Mouse (Mus musculus) left cerebral cortex, postnatal 4 days (tissue): Measurements from ENCODE around the gene Mip. TPM values are rescaled to one million over a fixed set of nuclear protein-coding genes. Genes with fewer than 3 reads are reported as not detected.
A peak's percentile ranks its signal among the peaks of the same experiment; 100 is the strongest.
"Not testable (repeated sequence)": the region's sequence is repeated elsewhere in the genome, so short reads cannot be mapped to it uniquely, and the experiment has no call there.

Experiments used
- DNase-seq: peaks from one replicate; pipeline ENCODE4 v3.0.0-alpha.2; 2022
- intact Hi-C: fragments of 180-260 bp; cut with DNase I; formaldehyde crosslinking; loops from one replicate; pipeline ENCODE4 v1.15.1; 2025
- total RNA-seq, 2 experiments: library from RNA; stranded (reverse); gene quantifications; 2 replicates each; pipeline ENCODE4 v1.2.3; 2021

The Mip gene
- total RNA-seq, result not detected

DNA sequence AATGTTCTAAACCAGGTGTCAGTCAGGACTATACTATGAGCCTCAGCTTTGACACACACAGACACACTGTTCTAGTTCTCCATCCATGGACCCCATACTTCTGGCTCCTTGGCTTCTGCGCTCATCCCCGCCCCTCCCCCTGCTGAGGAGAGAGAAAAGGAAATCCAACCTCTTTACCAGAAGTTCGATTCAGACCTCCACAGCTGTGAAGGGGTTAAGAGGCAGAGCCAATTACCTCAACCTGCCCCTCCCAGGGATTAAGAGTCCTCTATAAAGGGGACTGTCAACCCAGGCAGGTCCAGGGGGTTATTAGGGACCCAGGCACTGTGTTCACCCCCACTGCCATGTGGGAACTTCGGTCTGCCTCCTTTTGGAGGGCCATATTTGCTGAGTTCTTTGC, at the start of gene Mip:
Gene Mip, plus strand, starts transcription at position 301 of the 400 bp plus-strand sequence.
- DNase-seq, result no peak

DNA sequence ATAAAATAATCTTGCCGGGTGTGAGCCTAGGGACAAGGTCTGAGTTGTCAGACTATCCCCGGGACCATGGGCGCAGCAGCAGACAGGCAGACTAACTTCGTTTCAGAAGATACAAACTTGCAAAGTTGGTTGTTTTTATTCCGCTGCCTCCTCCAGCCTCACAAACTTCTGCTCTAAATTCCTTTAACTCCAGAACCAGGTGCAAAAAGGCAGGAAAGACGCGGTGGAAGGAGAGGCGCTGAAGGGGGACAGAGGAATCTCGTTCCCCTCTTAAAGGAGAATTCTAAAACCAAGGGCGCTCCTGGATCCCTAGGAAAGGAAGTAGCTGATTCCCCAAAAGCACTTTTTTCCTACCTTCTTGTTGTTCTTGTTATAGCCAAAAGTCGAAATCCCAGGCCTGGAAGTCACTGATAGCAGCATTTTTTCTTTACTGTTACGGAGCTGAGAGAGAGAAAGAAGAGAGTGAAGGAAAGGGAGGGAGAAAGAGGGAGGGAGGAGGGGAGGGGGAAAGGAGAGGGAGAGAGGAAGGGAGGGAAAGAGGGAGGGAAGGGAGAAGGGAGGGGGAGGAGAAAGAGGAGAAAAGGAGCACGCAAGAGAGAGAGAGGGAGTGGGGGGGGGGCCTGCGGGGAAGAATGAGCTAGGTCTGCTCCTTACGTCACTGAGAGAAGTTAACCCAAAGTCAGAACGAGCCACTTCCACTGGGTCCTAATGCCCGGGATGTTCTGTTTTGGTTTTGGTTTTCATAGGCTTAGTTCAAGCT, 49.5 kb upstream of the Mip start:
- intact Hi-C loops, result no loop called here
- peak; percentile 73 for DNase-seq

More for the DNA sequence above, at the start of gene Mip:
- intact Hi-C loops, result no loop called here

DNA sequence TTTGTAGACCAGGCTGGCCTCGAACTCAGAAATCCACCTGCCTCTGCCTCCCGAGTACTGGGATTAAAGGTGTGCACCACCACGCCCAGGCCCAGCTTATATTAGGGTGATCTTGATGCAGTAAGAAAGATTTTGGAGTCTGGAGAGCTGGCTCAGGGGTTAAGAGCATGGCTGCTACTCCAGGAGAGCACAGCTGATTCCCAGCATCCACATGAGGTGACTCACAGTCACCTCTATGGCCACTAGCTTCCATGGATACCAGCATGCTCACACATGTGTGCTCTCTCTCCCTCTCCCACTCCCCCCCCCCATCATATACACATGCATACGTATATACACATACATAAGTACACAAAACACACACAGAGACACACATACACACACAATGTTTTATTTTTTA, 48.3 kb upstream of the Mip start:
- no peak for DNase-seq
- intact Hi-C loops, result no loop called here

DNA sequence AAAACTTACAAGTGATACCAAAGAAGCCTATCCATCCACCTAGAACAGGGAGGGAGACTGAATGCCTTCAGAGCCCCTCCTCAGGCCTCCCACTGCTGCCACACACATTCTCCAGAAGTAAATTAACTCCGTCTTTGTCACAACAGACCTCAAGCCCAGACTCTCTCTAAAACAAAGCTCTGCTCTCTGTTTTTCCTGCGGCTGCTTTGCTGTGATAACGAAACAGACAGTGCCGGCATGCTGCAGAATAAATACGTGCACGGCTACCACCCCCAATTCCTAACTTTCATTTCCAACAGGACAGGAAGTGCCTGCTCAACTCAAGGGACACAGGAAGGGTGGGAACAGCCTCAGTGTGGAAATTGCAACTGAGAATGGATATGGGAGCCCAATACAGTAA, 45.6 kb upstream of the Mip start, which contains the start of gene Rbms2:
Gene Rbms2, minus strand, starts transcription at position 309 of the 400 bp plus-strand sequence.
- intact Hi-C loops, result no loop called here
- DNase-seq, result no peak

DNA sequence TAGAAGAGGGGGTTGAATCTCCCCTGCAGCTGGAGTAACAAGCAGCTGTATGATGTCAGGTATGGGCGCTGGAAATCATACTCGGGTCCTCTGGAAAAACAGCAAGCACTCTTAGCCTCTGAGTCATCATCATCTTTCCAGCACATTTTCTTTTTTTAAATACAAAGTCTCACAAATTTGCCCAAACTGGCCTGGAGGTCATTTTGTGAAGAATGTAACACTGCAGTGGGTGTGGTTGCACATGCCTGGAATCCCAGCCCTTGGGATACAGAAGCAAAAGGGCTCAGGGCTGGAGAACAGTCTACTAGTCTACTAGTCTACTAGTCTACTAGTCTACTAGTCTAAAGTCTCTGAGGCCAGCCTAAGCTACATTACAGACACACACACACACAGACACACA, 41.3 kb upstream of the Mip start:
- intact Hi-C loops, result no loop called here
- no peak for DNase-seq

DNA sequence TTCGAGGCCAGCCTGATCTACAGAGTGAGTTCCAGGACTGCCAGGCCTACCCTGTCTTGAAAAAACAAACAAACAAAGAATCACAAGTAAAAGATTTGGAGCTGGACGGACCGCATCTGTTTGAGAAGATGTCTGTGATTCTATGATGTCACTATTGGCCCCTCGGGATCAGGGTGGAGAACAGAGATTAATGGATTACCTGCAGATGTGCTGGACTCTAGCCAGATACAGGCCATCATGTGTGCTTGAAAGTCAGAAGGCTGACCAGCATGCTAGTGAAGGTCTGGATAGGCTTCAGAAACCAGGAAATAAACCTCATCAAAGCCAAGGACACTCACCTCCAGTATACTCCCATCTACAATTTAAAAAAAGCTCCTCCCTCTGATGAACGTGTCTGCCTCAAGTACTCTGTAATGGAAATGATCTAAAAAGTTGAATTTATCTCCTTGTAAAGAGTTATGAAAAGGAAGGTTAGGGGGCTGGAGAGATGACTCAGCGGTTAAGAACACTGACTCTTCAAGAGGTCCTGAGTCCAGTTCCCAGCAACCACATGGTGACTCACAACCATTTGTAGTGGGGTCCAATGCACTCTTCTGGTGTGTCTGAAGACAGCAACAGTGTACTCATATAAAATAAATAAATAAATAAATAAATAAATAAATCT, 40.2 kb upstream of the Mip start:
- intact Hi-C loops, result loop anchor here (5.0 kb wide), 2 partner anchors 43 to 93 kb away; partner anchors contain the start of gene Baz2a

DNA sequence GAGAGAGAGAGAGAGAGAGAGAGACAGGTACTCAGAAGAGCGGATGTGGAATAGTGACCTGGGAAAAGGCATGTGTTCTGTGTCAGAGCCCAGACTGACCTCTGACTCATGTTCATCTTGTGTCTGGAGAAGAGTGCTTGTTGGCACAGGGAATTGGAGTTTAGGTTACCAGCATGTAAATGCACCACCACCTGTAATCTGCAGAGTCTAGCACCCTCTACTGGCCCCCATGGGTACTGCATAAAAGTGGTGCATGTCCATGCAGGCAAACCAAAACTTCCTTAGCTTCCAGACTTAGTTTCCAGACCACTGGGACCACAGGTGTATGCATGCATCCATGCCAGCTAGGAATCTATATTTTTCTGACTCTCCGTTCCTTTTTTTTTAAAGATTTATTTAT, 39.7 kb upstream of the Mip start:
- intact Hi-C loops, result loop anchor here (5.0 kb wide), 2 partner anchors 44 to 94 kb away; partner anchors contain the start of gene Baz2a
- DNase-seq, result peak; percentile 79

More for the DNA sequence above, 40.2 kb upstream of the Mip start:
- DNase-seq, result no peak

DNA sequence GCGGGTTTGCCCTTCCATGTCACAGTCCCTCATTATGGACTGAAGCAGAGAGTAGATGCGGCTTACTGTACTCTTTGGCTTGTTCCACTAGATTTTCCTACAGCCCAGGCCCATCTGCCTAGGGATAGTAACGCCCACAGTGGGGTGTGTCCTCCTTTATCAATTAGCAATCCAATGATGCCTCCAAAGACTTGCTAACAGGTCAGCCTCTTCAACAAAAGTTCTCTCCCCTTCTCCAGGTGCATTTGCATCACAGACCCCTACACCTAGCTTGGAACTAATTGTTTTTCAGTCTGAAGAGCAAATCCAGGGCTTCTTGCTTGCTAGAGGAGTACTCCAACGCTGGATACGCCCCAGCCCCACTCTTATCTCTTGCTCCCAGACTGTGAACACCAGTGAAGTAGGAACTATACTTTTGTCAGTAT, 38.4 kb upstream of the Mip start:
- intact Hi-C loops, result loop anchor here (5.0 kb wide), 2 partner anchors 45 to 95 kb away; partner anchors contain the start of gene Baz2a
- no peak for DNase-seq

DNA sequence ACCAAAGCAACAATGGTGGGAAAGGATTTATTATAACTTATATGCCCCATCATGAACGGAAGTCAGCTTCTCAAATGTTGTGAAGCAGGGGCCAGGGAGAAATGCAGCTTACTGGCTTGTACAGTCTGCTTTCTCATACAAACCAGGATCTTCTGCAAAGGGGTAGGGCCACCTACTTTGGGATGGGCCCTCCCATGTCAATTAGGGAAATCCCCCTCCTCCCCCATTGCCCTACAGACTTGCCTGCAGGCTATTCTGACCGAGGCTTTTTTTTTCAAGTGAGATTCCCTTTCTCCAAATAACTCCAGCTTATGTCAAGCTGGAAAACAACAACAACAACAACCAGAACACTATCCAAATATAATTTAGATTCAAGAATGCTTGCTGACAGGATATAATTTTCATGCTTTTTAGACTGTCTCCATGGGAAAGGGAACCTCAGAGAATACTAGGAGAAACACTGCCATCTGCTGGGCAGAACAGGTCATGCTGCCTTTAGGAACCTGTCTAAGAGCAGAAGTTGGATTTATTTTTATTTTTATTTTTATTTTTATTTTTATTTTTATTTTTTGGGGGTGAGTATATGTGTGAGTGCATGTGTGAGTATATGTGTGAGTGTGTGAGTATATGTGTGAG, 37.3 kb upstream of the Mip start:
- intact Hi-C loops, result loop anchor here (5.0 kb wide), 2 partner anchors 46 to 96 kb away; partner anchors contain the start of gene Baz2a
- DNase-seq, result peak; percentile 79

DNA sequence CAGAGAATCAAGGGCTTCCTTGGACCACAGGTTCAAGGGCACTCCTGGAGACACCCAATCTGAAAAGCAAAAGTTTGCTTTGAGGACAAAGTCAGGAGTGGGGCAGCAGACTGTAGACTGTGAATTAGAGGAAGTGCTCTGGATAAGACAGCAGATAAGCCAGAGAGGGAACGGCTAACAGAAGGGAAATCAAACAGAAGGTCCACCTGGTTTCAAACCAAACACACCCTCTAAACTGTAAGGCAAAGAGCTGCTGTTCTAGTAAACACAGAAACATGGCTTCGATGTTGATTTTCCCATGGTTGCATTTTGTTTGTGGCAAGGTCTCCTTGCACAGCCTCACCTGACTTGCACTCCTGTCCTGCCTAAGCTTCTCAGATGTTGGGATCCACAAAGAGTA, 34.2 kb upstream of the Mip start:
- intact Hi-C loops, result no loop called here

DNA sequence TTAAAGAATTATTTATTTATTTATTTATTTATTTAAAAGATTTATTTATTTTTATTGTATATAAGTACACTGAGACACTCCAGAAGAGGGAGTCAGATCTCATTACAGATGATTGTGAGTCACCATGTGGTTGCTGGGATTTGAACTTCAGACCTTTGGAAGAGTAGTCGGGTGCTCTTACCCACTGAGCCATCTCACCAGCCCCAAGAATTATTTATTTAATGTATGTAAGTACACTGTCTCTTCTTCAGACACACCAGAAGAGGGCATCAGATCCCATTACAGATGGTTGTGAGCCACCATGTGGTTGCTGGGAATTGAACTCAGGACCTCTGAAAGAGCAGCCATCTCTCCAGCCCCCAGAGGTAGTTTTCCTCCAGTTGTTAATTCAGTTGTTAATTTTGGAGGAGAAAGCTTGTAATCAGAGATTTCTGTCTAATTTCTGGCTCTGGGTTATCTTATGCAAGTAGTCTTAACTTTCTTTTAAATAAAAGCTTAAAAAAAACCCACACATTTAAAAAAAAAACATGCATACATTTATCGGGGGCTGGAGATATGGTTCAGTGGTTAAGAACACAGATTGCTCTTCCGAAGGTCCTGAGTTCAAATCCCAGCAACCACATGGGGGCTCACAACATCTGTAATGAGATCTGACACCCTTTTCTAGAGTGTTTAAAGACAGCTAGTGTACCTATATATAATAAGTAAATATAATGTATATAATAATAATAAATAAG, 33.4 kb upstream of the Mip start:
- DNase-seq, intact Hi-C loops: not testable (repeated sequence)

More for the DNA sequence above, 34.2 kb upstream of the Mip start:
- DNase-seq, result no peak

DNA sequence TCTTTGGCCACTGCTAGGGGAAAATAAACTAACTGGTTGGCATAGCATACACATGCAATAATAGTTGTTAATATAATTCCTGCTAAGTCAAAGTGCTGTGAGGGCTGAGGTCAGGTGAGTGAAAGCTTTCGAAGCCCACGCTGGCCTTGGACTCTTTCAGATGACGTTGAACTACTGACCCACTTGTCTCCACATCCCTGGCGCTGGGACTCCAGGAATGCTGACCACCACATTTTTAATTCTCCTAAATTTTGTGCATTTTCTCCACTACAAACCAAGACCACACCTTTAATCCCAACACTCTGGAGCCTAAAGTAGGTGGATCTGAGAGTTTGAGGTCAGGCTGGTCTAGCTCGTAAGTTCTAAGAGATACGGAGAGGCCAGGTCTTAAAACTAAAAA, 32.5 kb upstream of the Mip start:
- intact Hi-C loops, result no loop called here
- no peak for DNase-seq

DNA sequence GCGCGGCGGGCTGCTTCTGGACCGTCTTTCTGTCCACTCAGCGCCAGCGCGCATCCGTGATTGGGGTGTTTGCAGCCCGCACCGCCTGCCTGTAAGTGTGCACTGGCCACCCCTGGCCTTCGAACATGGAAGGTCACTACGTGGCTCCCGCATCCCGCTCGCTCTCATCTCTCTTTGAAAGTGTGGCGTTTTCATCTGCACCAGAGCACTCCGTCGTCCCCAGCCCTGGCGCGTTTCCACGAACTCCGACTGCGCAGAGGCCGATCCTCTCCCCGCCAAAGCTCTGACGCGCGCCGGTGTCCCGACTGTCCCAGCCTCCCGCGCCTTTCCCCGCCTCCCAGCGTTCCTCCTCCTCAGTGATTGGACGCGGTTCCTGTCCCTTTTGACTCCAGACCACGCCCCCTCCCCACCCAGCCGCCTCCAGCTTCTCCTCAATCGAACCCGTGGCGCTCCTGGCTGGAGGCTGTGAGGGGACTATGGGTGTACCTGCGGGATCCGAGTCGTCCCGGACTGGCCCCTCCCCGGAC, 31.6 kb upstream of the Mip start, which contains the start of gene Gls2:
Gene Gls2, plus strand, starts transcription at position 434 of the 527 bp plus-strand sequence.
- intact Hi-C loops, result no loop called here
- peak; percentile 99 for DNase-seq

DNA sequence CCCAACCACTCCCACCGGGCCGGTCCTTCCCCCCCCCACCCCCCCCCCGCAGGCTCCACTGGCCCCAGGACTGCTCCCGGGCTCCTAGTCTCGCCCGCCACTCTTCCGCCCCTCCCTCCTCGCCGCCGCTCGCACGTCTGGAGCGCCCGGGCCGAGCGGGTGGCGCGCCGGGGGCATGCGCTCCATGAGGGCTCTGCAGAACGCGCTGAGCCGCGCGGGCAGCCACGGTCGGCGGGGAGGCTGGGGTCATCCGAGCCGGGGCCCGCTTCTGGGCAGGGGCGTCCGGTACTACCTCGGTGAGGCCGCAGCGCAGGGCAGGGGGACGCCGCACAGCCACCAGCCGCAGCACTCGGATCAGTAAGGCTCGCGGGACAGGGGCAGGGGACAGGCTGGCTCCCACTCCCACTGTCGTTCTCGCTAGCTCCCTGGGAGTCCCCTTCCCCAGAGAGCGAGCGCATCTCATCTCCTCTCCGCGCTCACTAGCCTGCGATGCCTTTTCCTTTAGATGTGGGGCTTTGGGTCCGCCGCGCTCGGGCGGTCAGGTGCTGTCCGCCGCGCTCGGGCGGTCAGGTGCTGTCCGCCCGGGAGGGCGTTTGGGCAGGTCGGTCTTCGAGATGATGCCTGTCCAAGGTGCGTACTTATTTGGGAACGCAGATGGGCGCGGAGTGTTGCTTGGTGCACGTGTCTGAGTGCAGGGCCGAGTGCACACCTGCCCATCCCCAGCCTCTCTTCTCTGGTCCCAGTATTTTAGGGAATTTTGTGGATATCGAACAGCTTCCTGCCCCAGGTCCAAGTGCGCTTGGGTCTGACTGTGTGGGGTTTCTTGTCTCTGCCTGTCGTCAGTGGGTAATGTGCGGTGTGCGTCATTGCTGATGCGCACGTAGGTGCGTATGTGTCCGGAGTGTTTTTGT, 30.8 kb upstream of the Mip start:
- intact Hi-C loops, result no loop called here
- DNase-seq, result no peak

DNA sequence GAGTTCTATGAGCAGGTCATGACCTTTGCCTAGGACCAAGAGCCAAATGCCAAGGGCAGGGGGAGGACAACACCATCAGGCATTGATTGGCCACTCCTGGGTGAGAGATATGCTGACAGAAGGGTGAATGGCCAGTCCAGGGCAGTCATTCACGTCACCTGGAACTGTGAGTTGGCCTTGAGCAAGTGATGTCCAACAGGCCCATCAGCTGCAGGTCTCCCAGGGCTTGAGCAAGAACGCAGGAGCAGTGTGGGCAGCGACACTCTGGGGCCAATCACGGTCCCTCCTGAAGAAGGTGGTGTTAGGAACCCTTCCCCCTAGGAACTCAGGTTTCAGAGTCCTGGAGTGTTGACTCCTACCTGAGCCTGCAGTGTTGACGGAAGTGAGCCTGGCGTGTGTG, 23.8 kb upstream of the Mip start:
- intact Hi-C loops, result no loop called here
- DNase-seq, result no peak

DNA sequence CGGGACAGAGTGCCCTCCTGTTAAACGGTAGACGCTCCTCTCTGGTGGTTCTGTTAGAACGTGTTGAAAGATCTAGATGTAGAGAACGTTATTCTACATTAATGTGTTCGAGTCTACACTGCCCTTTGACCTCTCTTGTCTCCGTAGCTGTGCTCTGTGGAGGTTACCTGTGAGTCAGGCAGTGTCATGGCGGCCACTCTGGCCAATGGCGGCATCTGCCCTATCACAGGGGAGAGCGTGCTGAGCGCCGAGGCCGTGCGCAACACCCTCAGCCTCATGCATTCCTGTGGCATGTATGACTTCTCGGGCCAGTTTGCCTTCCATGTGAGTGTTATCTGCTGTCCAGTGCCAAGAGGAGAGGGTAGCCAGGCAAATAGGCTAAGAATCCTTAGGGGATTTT, 20.7 kb upstream of the Mip start:
- no peak for DNase-seq
- intact Hi-C loops, result no loop called here

DNA sequence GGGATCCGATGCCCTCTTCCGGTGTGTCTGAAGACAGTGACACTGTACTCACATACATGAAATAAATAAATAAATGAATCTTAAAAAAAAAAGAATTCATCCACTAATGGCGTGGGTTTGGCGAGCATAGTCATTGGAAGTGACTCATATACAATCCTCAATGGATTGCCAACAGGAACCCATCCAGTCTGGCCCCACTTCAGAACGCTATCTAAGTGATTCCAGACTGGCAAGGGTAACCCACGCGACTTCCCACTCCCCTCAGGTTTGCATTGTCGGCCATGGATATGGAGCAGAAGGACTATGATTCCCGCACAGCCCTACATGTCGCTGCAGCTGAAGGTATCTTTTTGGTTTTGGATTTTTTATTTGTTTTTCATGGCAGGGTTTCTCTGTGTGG, 17.3 kb upstream of the Mip start:
- intact Hi-C loops, result no loop called here
- DNase-seq, result no peak

DNA sequence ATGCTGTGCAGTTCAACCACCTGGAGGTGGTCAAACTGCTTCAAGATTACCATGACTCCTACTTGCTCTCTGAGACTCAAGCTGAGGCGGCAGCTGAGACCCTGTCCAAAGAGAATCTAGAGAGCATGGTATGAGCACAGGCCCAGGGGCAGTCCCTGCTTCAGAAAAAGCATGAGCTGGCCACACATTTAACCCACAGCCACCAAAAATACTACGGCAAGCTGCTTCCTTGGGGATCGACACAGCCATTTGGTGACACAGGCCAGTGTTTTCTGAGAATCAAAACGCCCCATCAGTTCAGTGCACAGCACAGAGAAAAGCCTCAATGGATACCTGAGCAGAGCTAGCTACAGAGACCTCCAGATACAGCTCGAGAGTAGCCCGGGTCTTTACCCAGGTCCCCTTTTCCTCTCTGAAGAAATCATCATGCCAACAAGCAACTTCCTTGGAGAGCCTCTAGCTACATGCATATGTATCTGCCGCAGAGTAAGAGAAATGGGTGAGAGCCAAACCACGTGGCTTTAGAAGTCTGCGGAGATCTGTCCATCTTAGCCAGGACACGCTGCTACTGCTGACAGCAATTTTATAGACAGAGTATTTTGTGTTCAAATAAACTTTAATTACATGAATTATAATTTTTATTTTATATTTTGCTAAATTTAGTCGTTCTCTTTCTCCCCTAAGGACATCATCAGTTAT, 16.2 kb upstream of the Mip start:
- intact Hi-C loops, result loop anchor here (10.0 kb wide), 1 partner anchor 75 kb away; no protein-coding TSS in a partner anchor
- no peak for DNase-seq

DNA sequence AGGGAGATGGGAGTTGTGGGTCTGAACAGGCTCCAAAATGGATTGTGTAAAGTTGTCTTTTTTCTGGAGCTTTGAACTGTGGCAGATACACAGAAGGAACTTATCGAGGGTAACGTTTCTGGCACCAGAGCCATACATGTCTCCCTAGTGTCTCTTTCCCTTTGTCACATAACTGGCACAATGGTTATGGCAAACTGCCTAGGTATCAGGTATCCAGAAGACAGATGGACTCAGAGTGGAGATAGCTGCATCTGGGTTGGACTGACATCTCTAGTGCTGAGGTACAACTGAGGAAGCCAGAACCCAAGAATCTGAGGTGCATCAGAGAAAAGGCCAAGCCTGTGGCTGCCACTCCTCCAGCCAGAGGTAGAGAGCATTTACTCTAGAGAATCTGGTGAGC, 15.5 kb upstream of the Mip start:
- intact Hi-C loops, result loop anchor here (10.0 kb wide), 1 partner anchor 75 kb away; no protein-coding TSS in a partner anchor

More for the DNA sequence above, 15.5 kb upstream of the Mip start:
- no peak for DNase-seq
